Mouse (Mus musculus) embryonic fibroblast, embryonic 13.5 days (primary cell): ENCODE results near the gene Pip5k1c. TPM values are rescaled to one million over a fixed set of nuclear protein-coding genes. Genes with fewer than 3 reads are reported as not detected.

Experiments used
- H3K27ac ChIP-seq: 2 replicates; pipeline ENCODE4 v1.5.1; 2012; ENCODE audit warnings: low read length, control low read depth, inconsistent platforms; ENCODE audit not compliant: insufficient read depth
- H3K4me1 ChIP-seq: 2 replicates; pipeline ENCODE4 v1.6.1; 2011; ENCODE audit warnings: low read length; ENCODE audit not compliant: control insufficient read depth, insufficient read depth
- H3K4me3 ChIP-seq: 2 replicates; pipeline ENCODE4 v1.5.1; 2011; ENCODE audit warnings: mild to moderate bottlenecking, control low read depth, low read length; ENCODE audit not compliant: insufficient read depth
- CTCF ChIP-seq: IDR thresholded peaks from 2 replicates; pipeline ENCODE4 v1.5.1; 2011; ENCODE audit warnings: mild to moderate bottlenecking, control low read depth, low read length, moderate library complexity, borderline replicate concordance; ENCODE audit not compliant: insufficient read depth
- POLR2A ChIP-seq: IDR thresholded peaks from 2 replicates; pipeline ENCODE4 v1.6.1; 2011; ENCODE audit warnings: low read depth, mild to moderate bottlenecking, control low read depth, low read length, moderate library complexity
- polyA plus RNA-seq: library from polyadenylated mRNA; stranded (reverse); fragments of >200 nt; gene quantifications from 2 replicates; pipeline ENCODE4 v1.2.4, GENCODE M21; 2011; ENCODE audit warnings: low read depth; ENCODE audit not compliant: missing spikeins, insufficient read length

Gene Pip5k1c
- polyA plus RNA-seq, 1 experiment, result 43.0 TPM

DNA sequence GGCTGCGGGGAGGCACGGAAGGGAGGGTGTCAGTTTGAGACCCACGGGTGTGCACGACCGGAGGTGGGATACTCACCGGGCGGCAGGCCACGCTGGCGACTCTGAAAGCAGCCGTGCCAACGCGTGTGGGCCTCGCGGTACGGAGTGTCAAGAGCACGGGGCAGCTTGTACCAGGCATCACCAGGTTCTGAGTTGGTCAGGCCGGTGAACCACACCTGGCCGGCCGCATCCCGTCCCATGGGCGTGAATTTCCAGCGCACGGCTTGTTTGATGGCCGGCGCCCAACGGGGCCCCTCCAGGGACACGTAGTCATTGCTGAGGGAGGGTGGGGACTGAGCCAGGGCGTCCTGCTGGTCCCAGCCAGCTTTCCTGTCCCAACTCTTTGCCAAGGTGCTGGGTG, 71.9 kb downstream of the Pip5k1c start:
- H3K4me3 ChIP-seq, result no peak overlapping the region
- H3K4me1 ChIP-seq, result no peaks in the 10 kb centered on the region
- no peak overlapping the region for H3K27ac ChIP-seq
- no peak for TF ChIP-seq POLR2A
- TF ChIP-seq CTCF, result no peak

DNA sequence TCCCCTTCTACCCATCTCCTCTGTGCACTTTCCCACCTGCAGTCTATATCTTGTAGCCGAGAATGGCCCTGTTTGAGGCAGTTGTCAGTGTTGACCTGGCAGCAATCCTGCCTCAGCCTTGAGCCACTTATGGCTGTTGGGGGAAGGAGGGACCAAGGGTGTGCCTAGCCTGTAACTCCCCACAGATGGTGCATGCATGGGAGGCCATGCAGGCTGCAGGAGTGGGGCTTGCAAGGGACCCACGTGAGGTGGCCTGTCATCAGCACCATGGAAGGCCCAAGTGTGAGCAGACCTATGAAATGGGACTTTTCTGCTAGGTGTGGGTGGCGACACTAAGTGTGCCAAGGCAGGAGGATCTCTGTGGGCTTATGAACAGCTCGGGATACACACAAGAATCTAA, 72.3 kb downstream of the Pip5k1c start:
- H3K27ac ChIP-seq, result no peak overlapping the region
- H3K4me1 ChIP-seq, result no peaks in the 10 kb centered on the region
- no peak overlapping the region for H3K4me3 ChIP-seq

DNA sequence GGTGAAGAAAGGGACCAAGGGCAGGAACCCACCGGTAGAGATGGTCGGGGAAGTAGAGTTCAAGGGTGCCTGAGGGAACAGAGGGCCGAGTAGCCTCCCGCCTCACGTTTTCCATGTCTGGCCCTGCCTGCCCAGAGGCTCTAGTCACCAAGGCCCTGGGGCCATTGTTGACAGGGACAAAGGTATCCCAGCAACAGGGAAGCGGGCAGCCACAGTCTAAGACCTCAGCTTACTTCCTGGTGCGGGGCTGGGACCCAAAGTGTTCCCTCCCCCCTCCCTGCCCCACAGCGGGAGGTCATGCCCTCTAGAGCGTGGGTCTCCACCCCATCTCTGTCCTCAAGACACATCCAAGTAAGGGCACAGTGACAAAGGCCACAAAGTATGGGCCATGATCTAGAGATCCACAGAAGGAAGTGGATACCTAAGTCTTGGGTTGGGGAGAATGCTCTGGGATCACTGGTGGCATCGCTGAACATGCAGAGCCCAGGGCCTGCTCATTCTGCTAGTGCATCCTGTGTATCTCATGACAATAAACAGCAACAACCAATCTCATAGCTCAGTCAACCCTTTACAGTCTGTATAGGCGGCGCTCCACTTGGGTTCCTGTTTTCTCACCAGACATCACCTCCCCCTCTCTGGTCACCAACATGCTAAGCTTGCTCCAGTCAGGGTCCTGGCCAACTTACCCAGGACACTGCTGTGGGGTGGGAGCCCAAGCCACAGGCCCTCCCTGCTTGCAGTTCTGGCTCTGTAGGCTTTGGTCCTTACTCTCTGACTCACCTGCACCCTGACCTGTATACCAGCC, 73.1 kb downstream of the Pip5k1c start, which contains the start of gene 4930404N11Rik:
TSS of gene 4930404N11Rik (minus strand) at position 145 of the 805 bp plus-strand sequence.
- Histone ChIP-seq H3K4me1 (no peaks in the 10 kb centered on the region), H3K27ac (no peak within 1 kb of the TSS), H3K4me3 (no peak within 1 kb of the TSS)
- peak; percentile 18 for TF ChIP-seq POLR2A
- no peak for TF ChIP-seq CTCF

More for the DNA sequence above, 72.3 kb downstream of the Pip5k1c start:
- TF ChIP-seq CTCF (no peak), POLR2A (peak; percentile 39; the same call in 1 of the 2 replicates)

DNA sequence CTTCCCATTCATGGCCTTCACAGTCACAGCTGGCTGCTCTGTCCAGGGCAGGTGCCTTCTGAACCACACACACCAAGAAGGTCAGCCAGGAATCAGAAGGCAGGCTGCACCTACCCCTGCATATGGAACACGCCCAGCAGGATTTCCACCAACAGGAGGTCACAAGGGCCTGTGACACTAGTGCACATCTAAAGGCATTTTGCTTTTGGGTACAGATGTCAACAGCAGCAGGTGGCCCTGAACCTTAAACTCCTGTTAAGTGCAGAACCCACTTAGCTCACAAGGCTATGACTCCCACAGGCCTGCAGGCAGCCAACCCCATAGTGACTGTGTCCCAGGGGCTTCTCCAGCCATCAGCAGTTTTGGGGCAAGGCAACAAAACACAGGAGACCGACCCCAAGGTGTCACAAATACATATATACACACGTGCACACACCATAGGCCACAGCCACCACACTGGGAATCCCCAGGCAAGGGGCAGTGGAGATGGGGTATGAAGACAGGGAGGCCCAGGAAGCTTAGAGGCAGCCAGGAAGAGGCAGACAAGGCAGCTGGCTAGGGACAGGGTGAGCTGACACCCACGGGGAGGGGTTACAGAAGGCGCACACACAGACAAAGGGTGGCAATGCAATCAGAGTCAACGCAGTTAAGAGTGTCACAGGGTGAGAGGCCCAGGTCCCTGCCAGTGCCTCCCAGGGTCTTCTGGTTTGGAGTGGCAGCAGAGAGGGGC, 73.9 kb downstream of the Pip5k1c start:
- Histone ChIP-seq H3K4me1 (no peaks in the 10 kb centered on the region), H3K4me3 (no peak overlapping the region), H3K27ac (no peak overlapping the region)
- TF ChIP-seq POLR2A (0 out of 2 replicates have a peak, but pooled peaks have one; percentile 30), CTCF (no peak)

DNA sequence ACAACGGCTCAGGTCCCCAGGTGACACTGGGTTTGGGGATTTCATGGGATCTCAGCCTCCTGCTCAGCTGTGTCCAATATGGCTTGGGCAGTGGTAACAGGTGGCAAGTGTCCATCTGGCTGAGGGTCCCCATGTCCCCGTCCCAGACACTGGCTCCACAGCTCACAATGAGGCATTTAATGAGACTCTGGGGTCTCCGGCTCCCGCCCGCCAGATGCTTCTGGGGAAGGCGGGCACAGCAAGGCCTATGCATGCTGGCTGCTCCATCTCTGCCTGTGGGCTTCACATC, 74.4 kb downstream of the Pip5k1c start:
- H3K4me3 ChIP-seq, result no peak overlapping the region
- no peak overlapping the region for H3K27ac ChIP-seq
- H3K4me1 ChIP-seq, result no peaks in the 10 kb centered on the region
- TF ChIP-seq POLR2A (no peak), CTCF (no peak)

Other genes starting within 250 kb of the Pip5k1c start
- gene Sgta, start 232.8 kb upstream of the Pip5k1c start, polyA plus RNA-seq, result 85.2 and 90.7 TPM in 2 replicates
- gene Thop1, start 222.9 kb upstream of the Pip5k1c start, polyA plus RNA-seq, result 30.4 and 33.8 TPM in 2 replicates
- gene Creb3l3, start 194.1 kb upstream of the Pip5k1c start, polyA plus RNA-seq, result 0.23 TPM in 1 of 2 replicates, not detected in the other
- gene Map2k2, start 187.0 kb upstream of the Pip5k1c start, polyA plus RNA-seq, result 61.3 and 69.6 TPM in 2 replicates
- 16.9 and 23.5 TPM in 2 replicates for gene Zbtb7a, start 157.7 kb upstream of the Pip5k1c start, polyA plus RNA-seq
- 25.6 and 27.9 TPM in 2 replicates for gene Pias4, start 125.0 kb upstream of the Pip5k1c start, polyA plus RNA-seq
- 1,643 and 1,827 TPM in 2 replicates for gene Eef2, start 116.3 kb upstream of the Pip5k1c start, polyA plus RNA-seq
- 48.4 and 51.2 TPM in 2 replicates for gene Dapk3, start 110.0 kb upstream of the Pip5k1c start, polyA plus RNA-seq
- not detected in 2 replicates for gene 4930442H23Rik, start 109.1 kb upstream of the Pip5k1c start, polyA plus RNA-seq
- not detected in 2 replicates for gene Nmrk2, start 90.9 kb upstream of the Pip5k1c start, polyA plus RNA-seq
- 0.47 and 0.67 TPM in 2 replicates for gene Atcay, start 62.1 kb upstream of the Pip5k1c start, polyA plus RNA-seq
- 3.1 and 4.1 TPM in 2 replicates for gene Zfr2, start 59.8 kb upstream of the Pip5k1c start, polyA plus RNA-seq
- 0.90 and 1.2 TPM in 2 replicates for gene Matk, start 40.0 kb upstream of the Pip5k1c start, polyA plus RNA-seq
- 52.9 and 53.7 TPM in 2 replicates for gene Mrpl54, start 26.0 kb upstream of the Pip5k1c start, polyA plus RNA-seq
- 43.2 and 44.8 TPM in 2 replicates for gene Apba3, start 26.0 kb upstream of the Pip5k1c start, polyA plus RNA-seq
- not detected in 2 replicates for gene Tjp3, start 1.4 kb upstream of the Pip5k1c start, polyA plus RNA-seq
- 20.0 and 20.1 TPM in 2 replicates for gene Cactin, start 28.1 kb downstream of the Pip5k1c start, polyA plus RNA-seq
- 5.7 and 7.4 TPM in 2 replicates for gene Tbxa2r, start 35.8 kb downstream of the Pip5k1c start, polyA plus RNA-seq
- 0.37 and 0.39 TPM in 2 replicates for gene Gipc3, start 50.3 kb downstream of the Pip5k1c start, polyA plus RNA-seq
- 75.2 and 81.8 TPM in 2 replicates for gene Hmg20b, start 57.5 kb downstream of the Pip5k1c start, polyA plus RNA-seq
- 5.7 and 6.2 TPM in 2 replicates for gene Mfsd12, start 64.5 kb downstream of the Pip5k1c start, polyA plus RNA-seq
- gene 4930404N11Rik, start 72.9 kb downstream of the Pip5k1c start, polyA plus RNA-seq, result 0.61 TPM in 1 of 2 replicates, not detected in the other
- gene Fzr1, start 85.6 kb downstream of the Pip5k1c start, polyA plus RNA-seq, result 26.4 and 26.7 TPM in 2 replicates
- gene Dohh, start 91.5 kb downstream of the Pip5k1c start, polyA plus RNA-seq, result 37.7 and 50.1 TPM in 2 replicates
- 1.4 TPM in 1 of 2 replicates, not detected in the other for gene Gm48551, start 91.5 kb downstream of the Pip5k1c start, polyA plus RNA-seq
- 1.1 TPM in 1 of 2 replicates, not detected in the other for gene Gm48552, start 96.0 kb downstream of the Pip5k1c start, polyA plus RNA-seq
- 0.58 and 2.2 TPM in 2 replicates for gene Smim24, start 100.1 kb downstream of the Pip5k1c start, polyA plus RNA-seq
- 64.3 and 84.8 TPM in 2 replicates for gene Nfic, start 162.7 kb downstream of the Pip5k1c start, polyA plus RNA-seq
- 4.4 and 4.5 TPM in 2 replicates for gene Celf5, start 189.7 kb downstream of the Pip5k1c start, polyA plus RNA-seq
- gene Ncln, start 203.4 kb downstream of the Pip5k1c start, polyA plus RNA-seq, result 61.5 and 62.8 TPM in 2 replicates
- gene S1pr4, start 207.2 kb downstream of the Pip5k1c start, polyA plus RNA-seq, result not detected in 2 replicates
- 0.83 TPM in 1 of 2 replicates, not detected in the other for gene Gna15, start 231.3 kb downstream of the Pip5k1c start, polyA plus RNA-seq